Mouse (Mus musculus) erythroblast, embryonic 14.5 days (primary cell): ENCODE results near the gene Dazap2. TPM values are rescaled to one million over a fixed set of nuclear protein-coding genes. Genes with fewer than 3 reads are reported as not detected.

ENCODE experiments used
- H3K27me3 ChIP-seq: 2 replicates; pipeline ENCODE4 v1.6.1; 2012; ENCODE audit warnings: inconsistent platforms; ENCODE audit not compliant: control insufficient read depth
- H3K36me3 ChIP-seq: 2 replicates; pipeline ENCODE4 v1.6.1; 2012; ENCODE audit warnings: mild to moderate bottlenecking, inconsistent platforms; ENCODE audit not compliant: control insufficient read depth
- H3K4me1 ChIP-seq: 2 replicates; pipeline ENCODE4 v1.6.1; 2012; ENCODE audit warnings: inconsistent platforms; ENCODE audit not compliant: control insufficient read depth
- H3K4me3 ChIP-seq: replicated peaks from 2 replicates; pipeline ENCODE3; 2012; ENCODE audit warnings: moderate library complexity, mild to moderate bottlenecking, inconsistent platforms
- H3K9me3 ChIP-seq: 2 replicates; pipeline ENCODE4 v1.6.1; 2012; ENCODE audit warnings: low read length, inconsistent platforms, mixed read lengths; ENCODE audit not compliant: control insufficient read depth
- GATA1 ChIP-seq: IDR thresholded peaks from 2 replicates; pipeline ENCODE4 v1.6.1; 2012; ENCODE audit warnings: low read length, inconsistent platforms, mixed read lengths
- TAL1 ChIP-seq: IDR thresholded peaks from 3 replicates; pipeline ENCODE4 v1.6.1; 2012; ENCODE audit warnings: low read length, inconsistent platforms, mixed read lengths
- polyA plus RNA-seq: library from polyadenylated mRNA; stranded (reverse); fragments of >175 nt; gene quantifications from 2 replicates; pipeline ENCODE4 v1.2.3, GENCODE M21; 2012

Dazap2 gene
- polyA plus RNA-seq, 1 experiment, result 6.8 TPM

GRCm38 (mm10) chr15:100641226-100641810 lies 26.2 kb downstream of the Dazap2 start:
- no peak for TF ChIP-seq GATA1
- TF ChIP-seq TAL1, result no peak
- H3K9me3 ChIP-seq, result peaks cover 4% of the 10 kb centered on the region; the same call in 1 of the 2 replicates
- H3K4me1 ChIP-seq, result peaks cover 6% of the 10 kb centered on the region
- H3K36me3 ChIP-seq, result peaks cover 4% of the 10 kb centered on the region
- no peak overlapping the region for H3K4me3 ChIP-seq
- H3K27me3 ChIP-seq, result peaks cover 34% of the 10 kb centered on the region

- Histone ChIP-seq H3K4me1 (no peaks in the 10 kb centered on the region), H3K9me3 (no peaks in the 10 kb centered on the region), H3K36me3 (peaks cover 4% of the 10 kb centered on the region), H3K27me3 (peaks cover 23% of the 10 kb centered on the region), H3K4me3 (no peak overlapping the region)
- no peak for TF ChIP-seq TAL1
- no peak for TF ChIP-seq GATA1
Observed at GRCm38 (mm10) chr15:100642451-100642850, 27.3 kb downstream of the Dazap2 start.

- H3K36me3 ChIP-seq, result peaks cover 9% of the 10 kb centered on the region
- no peaks in the 10 kb centered on the region for H3K27me3 ChIP-seq
- 0 out of 2 replicates have a peak, but pooled peaks cover 2% of the 10 kb centered on the region for H3K4me1 ChIP-seq
- TF ChIP-seq TAL1 (no peak), GATA1 (no peak)
- H3K4me3 ChIP-seq, result no peak overlapping the region
- no peaks in the 10 kb centered on the region for H3K9me3 ChIP-seq
Observed at GRCm38 (mm10) chr15:100646161-100646560, 31.0 kb downstream of the Dazap2 start.

GRCm38 (mm10) chr15:100650111-100650510 lies 35.0 kb downstream of the Dazap2 start:
- no peaks in the 10 kb centered on the region for H3K27me3 ChIP-seq

GRCm38 (mm10) chr15:100651610-100652009 lies 36.5 kb downstream of the Dazap2 start:
- Histone ChIP-seq H3K9me3 (no peaks in the 10 kb centered on the region), H3K36me3 (peaks cover 8% of the 10 kb centered on the region), H3K27me3 (no peaks in the 10 kb centered on the region), H3K4me3 (no peak overlapping the region), H3K4me1 (peaks cover 11% of the 10 kb centered on the region)
- TF ChIP-seq GATA1, result no peak
- TF ChIP-seq TAL1, result no peak

More at GRCm38 (mm10) chr15:100650111-100650510, 35.0 kb downstream of the Dazap2 start:
- Histone ChIP-seq H3K4me3 (no peak overlapping the region), H3K9me3 (no peaks in the 10 kb centered on the region), H3K36me3 (peaks cover 8% of the 10 kb centered on the region), H3K4me1 (peaks cover 11% of the 10 kb centered on the region)
- TF ChIP-seq TAL1 (no peak), GATA1 (no peak)

GRCm38 (mm10) chr15:100654271-100654670 lies 39.1 kb downstream of the Dazap2 start:
- no peak for TF ChIP-seq TAL1
- no peak for TF ChIP-seq GATA1
- Histone ChIP-seq H3K27me3 (no peaks in the 10 kb centered on the region), H3K36me3 (peaks cover 4% of the 10 kb centered on the region), H3K9me3 (no peaks in the 10 kb centered on the region), H3K4me1 (peaks cover 11% of the 10 kb centered on the region), H3K4me3 (no peak overlapping the region)

- Histone ChIP-seq H3K36me3 (peaks cover 4% of the 10 kb centered on the region), H3K9me3 (no peaks in the 10 kb centered on the region)
- TF ChIP-seq GATA1 (no peak), TAL1 (no peak)
Observed at GRCm38 (mm10) chr15:100655201-100655600, 40.1 kb downstream of the Dazap2 start.

GRCm38 (mm10) chr15:100660306-100660705 lies 45.2 kb downstream of the Dazap2 start:
- peaks cover 4% of the 10 kb centered on the region; the same call in 1 of the 2 replicates for H3K4me1 ChIP-seq
- no peak overlapping the region for H3K4me3 ChIP-seq
- peaks cover 2% of the 10 kb centered on the region for H3K36me3 ChIP-seq
- H3K9me3 ChIP-seq, result no peaks in the 10 kb centered on the region
- TF ChIP-seq GATA1 (no peak), TAL1 (no peak)
- no peaks in the 10 kb centered on the region for H3K27me3 ChIP-seq

More at GRCm38 (mm10) chr15:100655201-100655600, 40.1 kb downstream of the Dazap2 start:
- Histone ChIP-seq H3K4me1 (peaks cover 9% of the 10 kb centered on the region), H3K4me3 (no peak overlapping the region), H3K27me3 (no peaks in the 10 kb centered on the region)

- Histone ChIP-seq H3K27me3 (no peaks in the 10 kb centered on the region), H3K4me1 (peaks cover 7% of the 10 kb centered on the region; the same call in 1 of the 2 replicates), H3K4me3 (no peak overlapping the region), H3K9me3 (no peaks in the 10 kb centered on the region), H3K36me3 (peaks cover 2% of the 10 kb centered on the region)
- TF ChIP-seq TAL1, result no peak
- TF ChIP-seq GATA1, result no peak
Observed at GRCm38 (mm10) chr15:100660805-100661204, 45.7 kb downstream of the Dazap2 start.
